Mouse (Mus musculus) G1E (cell line): Measurements from ENCODE around the gene Pknox2.

Source experiments
- CTCF ChIP-seq: IDR thresholded peaks from 2 replicates; pipeline ENCODE4 v1.5.1; 2012; ENCODE audit warnings: low read depth, low read length, inconsistent platforms, mixed read lengths
- GATA1 ChIP-seq: IDR thresholded peaks from 2 replicates; pipeline ENCODE4 v1.6.1; 2012; ENCODE audit warnings: borderline replicate concordance, low read length, inconsistent platforms, mixed read lengths
- TAL1 ChIP-seq: conservative IDR thresholded peaks from 2 replicates; pipeline ENCODE4 v1.6.1; 2012; ENCODE audit warnings: low read depth, low read length, inconsistent platforms, mixed read lengths

DNA sequence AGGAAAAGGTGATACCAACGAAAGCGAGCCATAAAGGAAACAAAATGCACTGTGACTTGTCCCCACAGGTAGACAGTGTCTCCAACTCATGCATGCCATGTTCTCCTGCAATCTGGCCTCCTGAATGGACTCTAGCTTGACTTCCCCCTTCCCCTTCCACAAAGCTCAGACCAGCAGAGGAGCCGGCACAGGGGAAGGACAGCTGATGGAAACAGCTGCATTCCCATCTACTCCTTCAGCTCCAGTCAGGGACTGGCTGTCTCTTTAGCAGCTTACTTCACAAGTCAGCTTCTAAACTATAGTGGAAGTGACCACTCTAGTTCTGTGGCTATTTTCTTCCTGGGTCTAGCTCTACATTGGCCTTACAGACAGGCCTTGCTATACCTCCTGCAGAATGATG lies 43.0 kb downstream of the Pknox2 start:
- TF ChIP-seq CTCF (no peak), TAL1 (no peak), GATA1 (no peak)
